ENCODE assay signal across 7 mouse cellular contexts in the genomic region with DNA sequence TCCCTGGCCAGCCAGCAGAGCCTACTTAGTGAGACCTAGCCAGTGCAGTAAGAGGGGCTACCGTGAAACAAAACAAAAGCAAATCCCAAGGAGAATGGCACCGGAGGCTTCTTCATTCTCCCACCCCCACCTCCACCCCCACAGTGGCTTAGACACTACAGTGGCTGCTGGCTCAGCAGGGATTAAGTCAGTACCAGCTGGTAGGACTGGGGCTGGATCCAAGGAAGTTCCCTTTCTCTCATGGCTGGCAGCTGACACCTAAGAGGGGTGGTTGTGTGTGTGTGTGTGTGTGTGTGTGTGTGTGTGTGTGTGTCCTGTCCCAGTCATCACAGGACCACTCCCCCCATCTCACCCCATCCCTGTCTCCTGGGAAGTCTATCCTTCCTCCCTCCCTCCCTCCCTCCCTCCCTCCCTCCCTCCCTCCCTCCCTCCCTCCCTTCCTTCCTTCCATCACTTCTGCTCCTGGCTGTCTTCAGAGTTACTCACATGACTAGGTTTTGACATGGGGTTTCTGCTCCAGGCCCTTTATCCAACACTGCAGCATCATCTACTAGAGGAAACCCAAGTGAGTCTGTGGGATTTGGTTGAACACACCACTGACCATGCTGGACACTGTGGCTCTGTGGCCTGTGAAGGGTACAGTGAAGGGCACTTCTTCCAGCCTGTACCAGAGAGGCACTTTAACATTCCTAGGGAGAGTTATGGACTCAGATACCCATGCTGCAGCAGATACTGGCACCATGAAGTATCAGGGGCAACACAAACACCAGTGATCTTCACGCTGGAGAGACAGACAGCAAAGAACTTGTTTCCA.
A peak's percentile ranks its signal among the peaks of the same experiment; 100 is the strongest.
DNase-seq lines count a peak whose midpoint lies in the region; ATAC-seq and TF ChIP-seq lines count a peak whose summit lies in the region.
"Not testable (repeated sequence)": the region's sequence is repeated elsewhere in the genome, so short reads cannot be mapped to it uniquely, and the experiment has no call there.

No protein-coding gene starts in this region.

- peak; percentile 33 for DNase-seq in cerebellum, adult 11-12 months
- DNase-seq in cerebellum, postnatal 14 days: peak; percentile 38 to 51
- DNase-seq in forebrain, embryonic 14.5 days (ENCODE audit: low spot score): peak; percentile 30
- DNase-seq in lung, postnatal 36 days: peak; percentile 9
- not testable (repeated sequence) for DNase-seq in midbrain, postnatal 0 days (ENCODE audit: low spot score)

- H3K36me3 ChIP-seq in forebrain, embryonic 14.5 days (ENCODE audit: control insufficient read depth, insufficient read depth, low read length); hindbrain, embryonic 12.5 days; kidney, embryonic 15.5 days; midbrain, postnatal 0 days (ENCODE audit: insufficient read depth, low read length): not testable (repeated sequence)

- 89% methylated on average over 1 of the region's 3 CpGs for WGBS in forebrain, embryonic 14.5 days
- WGBS in hindbrain, embryonic 12.5 days: 72% methylated on average over 1 of the region's 3 CpGs
- WGBS in kidney, embryonic 15.5 days: 70% methylated on average over 1 of the region's 3 CpGs
- 86% methylated on average over 1 of the region's 3 CpGs for WGBS in midbrain, postnatal 0 days

- H3K9ac ChIP-seq in forebrain, embryonic 14.5 days (ENCODE audit: low read length); hindbrain, embryonic 12.5 days; kidney, embryonic 15.5 days; midbrain, postnatal 0 days (replicated peaks; ENCODE audit: low read length, poor library complexity, severe bottlenecking): not testable (repeated sequence)

- not testable (repeated sequence) for H3K4me3 ChIP-seq in forebrain, embryonic 14.5 days (ENCODE audit: low read depth, low read length); hindbrain, embryonic 12.5 days; kidney, embryonic 15.5 days (replicated peaks); midbrain, postnatal 0 days (ENCODE audit: low read depth, low read length)

- not testable (repeated sequence) for H3K27me3 ChIP-seq in forebrain, embryonic 14.5 days (replicated peaks; ENCODE audit: control insufficient read depth, insufficient read depth, low read length); hindbrain, embryonic 12.5 days; kidney, embryonic 15.5 days; midbrain, postnatal 0 days (ENCODE audit: insufficient read depth, low read length)

- not testable (repeated sequence) for H3K4me2 ChIP-seq in forebrain, embryonic 14.5 days (ENCODE audit: low read length); hindbrain, embryonic 12.5 days (replicated peaks); kidney, embryonic 15.5 days; midbrain, postnatal 0 days (ENCODE audit: low read depth, low read length, poor library complexity, severe bottlenecking)

- peak overlapping the region; percentile 33; the same call in 1 of the 2 replicates for H3K27ac ChIP-seq in forebrain, embryonic 14.5 days (ENCODE audit: low read depth, low read length)
- H3K27ac ChIP-seq in hindbrain, embryonic 12.5 days; kidney, embryonic 15.5 days; midbrain, postnatal 0 days (ENCODE audit: low read depth, low read length): not testable (repeated sequence)

- H3K9me3 ChIP-seq in forebrain, embryonic 14.5 days (replicated peaks; ENCODE audit: control insufficient read depth, low read length); hindbrain, embryonic 12.5 days (replicated peaks); kidney, embryonic 15.5 days (replicated peaks); midbrain, postnatal 0 days (ENCODE audit: low read length): not testable (repeated sequence)

- not testable (repeated sequence) for TF ChIP-seq CTCF in midbrain, postnatal 0 days (IDR thresholded peaks at IDR 0.05)

- not testable (repeated sequence) for H3K4me1 ChIP-seq in forebrain, embryonic 14.5 days (ENCODE audit: control insufficient read depth, insufficient read depth, low read length); hindbrain, embryonic 12.5 days; kidney, embryonic 15.5 days; midbrain, postnatal 0 days (ENCODE audit: insufficient read depth, low read length)

- ATAC-seq in forebrain, embryonic 14.5 days: peak; percentile 94
- ATAC-seq in hindbrain, embryonic 12.5 days (ENCODE audit: low FRiP score): 0 out of 2 replicates have a peak, but pooled peaks have one; percentile 19
- peak; percentile 66; the same call in 1 of the 2 replicates for ATAC-seq in kidney, embryonic 15.5 days (replicated peaks; ENCODE audit: low FRiP score)
- ATAC-seq in midbrain, postnatal 0 days (ENCODE audit: low FRiP score): peak; percentile 76

Comparison
In these comparisons a context has a peak if more than half of its experiments do, and no peak if none do; other contexts are left out.
1. ATAC-seq: peak in every context shown above with its lines; median percentile 94 in forebrain, embryonic 14.5 days; 76 in midbrain, postnatal 0 days; 66 in kidney, embryonic 15.5 days; 19 in hindbrain, embryonic 12.5 days.